Mouse (Mus musculus) urinary bladder, postnatal 25 days (tissue): ENCODE measurements around the gene Gcnt1.

ENCODE experiments used
- DNase-seq: peaks from one replicate; pipeline ENCODE4 v3.0.0; 2022; ENCODE audit warnings: low spot score

The Gcnt1 gene

GRCm38 (mm10) chr19:17323689-17324241 is 48.9 kb downstream of the Gcnt1 start:
- DNase-seq = no peak

GRCm38 (mm10) chr19:17323006-17323688 is 49.5 kb downstream of the Gcnt1 start:
- DNase-seq = no peak

GRCm38 (mm10) chr19:17319770-17320169 is 52.9 kb downstream of the Gcnt1 start:
- no peak for DNase-seq

- DNase-seq = no peak
These were observed 53.9 kb downstream of the Gcnt1 start for GRCm38 (mm10) chr19:17318733-17319132.

GRCm38 (mm10) chr19:17316311-17317003 is 56.2 kb downstream of the Gcnt1 start:
- DNase-seq = no peak

- DNase-seq = no peak
These were observed 58.2 kb downstream of the Gcnt1 start for GRCm38 (mm10) chr19:17314451-17314850.

GRCm38 (mm10) chr19:17313766-17314165 is 58.9 kb downstream of the Gcnt1 start:
- no peak for DNase-seq

GRCm38 (mm10) chr19:17312671-17313180 is 59.9 kb downstream of the Gcnt1 start:
- no peak for DNase-seq

GRCm38 (mm10) chr19:17311501-17311900 is 61.1 kb downstream of the Gcnt1 start:
- DNase-seq = no peak

GRCm38 (mm10) chr19:17311031-17311430 is 61.6 kb downstream of the Gcnt1 start:
- DNase-seq = no peak

GRCm38 (mm10) chr19:17296081-17296480 is 76.6 kb downstream of the Gcnt1 start:
- no peak for DNase-seq

GRCm38 (mm10) chr19:17295211-17295766 is 77.4 kb downstream of the Gcnt1 start:
- DNase-seq = no peak

GRCm38 (mm10) chr19:17294136-17294535 is 78.5 kb downstream of the Gcnt1 start:
- DNase-seq = no peak

GRCm38 (mm10) chr19:17289526-17289925 is 83.1 kb downstream of the Gcnt1 start:
- no peak for DNase-seq

- DNase-seq = no peak
These were observed 86.6 kb downstream of the Gcnt1 start for GRCm38 (mm10) chr19:17286004-17286403.

GRCm38 (mm10) chr19:17283317-17283716 is 89.3 kb downstream of the Gcnt1 start:
- DNase-seq = no peak

- no peak for DNase-seq
These were observed 94.1 kb downstream of the Gcnt1 start for GRCm38 (mm10) chr19:17278381-17279051.
